Mouse (Mus musculus): ENCODE results near the gene Gcnt1.

Gene Gcnt1

DNA sequence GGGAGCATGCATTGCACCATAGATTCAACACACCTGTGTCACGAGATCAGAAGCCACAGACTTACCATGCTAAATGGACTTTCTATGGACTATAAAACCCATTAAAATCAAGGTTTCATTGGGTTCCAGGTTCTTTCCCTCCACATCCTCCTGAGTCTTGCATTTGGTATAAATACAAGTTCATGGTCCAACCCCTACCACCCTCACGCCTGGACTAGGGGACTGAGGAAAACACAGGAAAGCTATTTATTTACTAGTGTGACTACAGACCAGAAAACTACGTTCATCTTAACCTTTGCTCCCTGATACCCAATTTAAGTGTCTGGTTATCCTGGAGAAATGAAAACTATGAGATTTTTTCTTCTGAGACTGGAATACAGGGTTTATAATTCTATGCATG, at the start of gene Gcnt1:
Gcnt1 (minus strand) TSS at position 144 of the 400 bp plus-strand sequence.
- no peak for TF ChIP-seq GATA4 (IDR thresholded peaks at IDR 0.05; ENCODE audit: insufficient replicate concordance, low read length)

DNA sequence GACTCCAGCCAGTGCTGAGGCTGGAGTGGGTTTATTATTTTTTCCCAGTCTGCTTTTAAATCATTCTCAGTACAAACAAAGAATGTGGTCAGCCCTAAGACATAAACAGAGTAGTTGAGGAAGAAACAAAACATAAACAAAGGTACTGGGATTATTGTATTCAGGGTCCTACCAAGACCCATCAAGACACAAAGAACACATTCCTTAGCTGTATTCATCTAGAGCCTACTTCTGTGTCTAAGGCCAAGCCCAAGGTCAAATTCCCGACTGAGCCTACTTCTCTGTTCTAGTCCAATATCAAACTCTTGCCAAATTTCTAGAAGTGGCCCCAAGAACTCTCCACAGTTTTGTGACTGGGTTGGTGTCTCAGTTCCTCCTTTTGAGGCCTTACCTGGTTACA, 45.2 kb upstream of the Gcnt1 start:
- no peak for TF ChIP-seq GATA4 (IDR thresholded peaks at IDR 0.05; ENCODE audit: insufficient replicate concordance, low read length)

DNA sequence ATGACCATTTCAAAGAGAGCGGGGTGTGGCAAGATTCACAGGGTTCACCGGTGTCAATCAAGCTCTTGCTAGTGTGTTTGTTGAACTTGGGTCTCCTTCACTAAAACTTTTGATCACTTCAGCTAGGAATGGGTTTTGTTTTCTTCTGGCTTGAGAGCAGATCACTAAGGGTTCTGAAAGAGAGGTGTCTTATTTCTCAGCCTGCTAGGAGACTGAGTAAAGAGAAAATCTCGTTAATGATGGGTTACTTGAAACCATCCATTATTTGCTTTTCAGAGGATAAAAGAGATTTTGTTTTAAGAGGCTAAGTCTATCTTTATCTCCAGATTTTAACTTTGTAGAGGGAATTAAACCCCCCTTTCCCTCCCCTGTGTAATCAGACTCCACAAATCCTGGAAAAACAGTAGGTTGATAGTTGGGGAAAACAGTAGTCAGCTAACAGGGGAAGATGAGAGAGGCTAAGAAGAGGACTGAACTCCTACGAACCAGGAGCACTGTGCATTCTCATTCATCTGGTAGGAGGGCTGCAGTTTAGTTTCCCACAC, 40.3 kb upstream of the Gcnt1 start:
- no peak for TF ChIP-seq GATA4 (IDR thresholded peaks at IDR 0.05; ENCODE audit: insufficient replicate concordance, low read length)

DNA sequence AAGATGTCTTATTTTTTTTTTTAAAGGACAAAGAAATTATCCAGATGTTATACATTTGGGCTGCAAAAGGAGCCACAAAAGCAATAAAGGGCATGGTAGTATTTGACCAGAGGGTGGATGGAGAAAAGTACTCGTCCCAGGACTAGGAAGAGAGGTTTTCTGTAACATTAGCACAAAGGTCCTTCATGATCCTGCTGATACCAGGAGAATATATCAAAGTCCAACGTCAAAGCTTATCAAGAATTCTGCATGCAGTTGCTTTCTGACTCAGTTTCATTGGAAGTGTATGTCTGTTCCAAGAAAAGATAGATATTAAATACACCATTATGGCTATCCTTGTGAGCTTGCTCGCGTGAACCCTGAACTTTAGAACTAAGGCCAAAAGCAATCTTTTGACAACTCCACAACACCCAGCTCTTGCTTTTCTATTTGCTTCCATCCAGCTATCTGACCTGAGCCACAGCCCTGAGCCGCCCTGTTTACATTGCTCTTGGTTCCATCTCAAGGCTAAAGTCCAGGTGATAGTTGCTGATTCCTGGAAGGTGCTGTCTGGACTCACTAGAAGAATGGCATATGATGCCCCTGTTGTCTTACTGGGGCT, 37.9 kb upstream of the Gcnt1 start:
- peak; percentile 41; the same call in 1 of the 2 replicates for TF ChIP-seq GATA4 (IDR thresholded peaks at IDR 0.05; ENCODE audit: insufficient replicate concordance, low read length)

DNA sequence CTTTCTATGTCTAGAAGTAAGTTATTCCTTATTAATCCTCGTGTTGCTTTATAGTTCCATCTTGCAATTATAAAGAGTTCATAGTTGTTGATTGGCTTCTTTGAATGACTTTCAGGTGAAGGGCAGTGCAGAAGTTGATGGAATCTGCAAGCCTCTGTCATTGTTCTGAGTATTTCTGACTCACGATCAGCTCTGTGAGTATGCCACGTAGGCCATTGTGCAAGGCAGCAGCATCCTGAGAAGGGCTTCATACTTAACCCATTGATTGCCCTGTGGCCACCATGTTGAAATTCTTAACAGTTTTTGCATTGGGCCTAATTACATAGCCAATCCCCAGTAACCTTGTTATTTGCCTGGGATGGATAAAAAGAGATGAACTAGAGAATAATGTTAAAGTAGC, 36.7 kb upstream of the Gcnt1 start:
- TF ChIP-seq GATA4 (IDR thresholded peaks at IDR 0.05; ENCODE audit: insufficient replicate concordance, low read length): no peak

DNA sequence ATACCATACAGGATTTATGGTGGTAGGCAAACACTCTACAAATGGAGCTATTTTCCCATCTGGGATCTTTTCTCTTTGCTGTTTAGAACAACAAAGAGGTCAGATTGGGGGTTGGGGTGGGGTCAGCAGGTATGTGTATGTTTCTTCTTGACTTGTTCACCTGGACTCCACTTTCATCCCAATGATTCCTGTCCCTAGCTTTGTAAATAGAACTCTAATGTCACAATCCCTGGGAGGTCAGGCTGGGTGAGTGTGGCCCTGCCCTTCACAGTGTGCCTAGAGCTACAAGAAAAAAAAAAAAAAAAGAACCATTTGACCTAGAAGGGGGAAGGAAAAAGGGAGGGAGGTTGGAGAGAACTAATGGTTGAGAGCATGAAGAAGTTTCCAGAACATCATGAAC, 35.9 kb upstream of the Gcnt1 start:
- no peak for TF ChIP-seq GATA4 (IDR thresholded peaks at IDR 0.05; ENCODE audit: insufficient replicate concordance, low read length)

DNA sequence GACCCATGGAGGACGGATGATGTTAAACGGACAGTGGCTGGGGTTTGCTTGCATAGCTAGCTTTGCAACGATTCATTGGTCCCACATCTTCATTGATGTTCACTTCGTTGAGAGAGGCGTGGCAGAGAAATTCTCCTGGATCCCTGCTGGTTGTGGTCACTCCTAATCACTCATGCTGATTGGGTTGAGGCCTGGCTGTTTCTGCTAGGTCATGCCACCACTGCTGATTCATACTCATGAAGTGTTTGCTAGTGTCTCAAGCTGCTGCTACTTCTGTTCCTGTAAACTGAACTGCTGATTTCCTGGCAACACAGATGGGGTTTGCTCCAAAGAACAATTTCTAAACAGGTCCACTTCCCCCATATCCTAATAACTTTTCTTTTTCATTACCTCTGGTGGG, 34.2 kb upstream of the Gcnt1 start:
- no peak for TF ChIP-seq GATA4 (IDR thresholded peaks at IDR 0.05; ENCODE audit: insufficient replicate concordance, low read length)

DNA sequence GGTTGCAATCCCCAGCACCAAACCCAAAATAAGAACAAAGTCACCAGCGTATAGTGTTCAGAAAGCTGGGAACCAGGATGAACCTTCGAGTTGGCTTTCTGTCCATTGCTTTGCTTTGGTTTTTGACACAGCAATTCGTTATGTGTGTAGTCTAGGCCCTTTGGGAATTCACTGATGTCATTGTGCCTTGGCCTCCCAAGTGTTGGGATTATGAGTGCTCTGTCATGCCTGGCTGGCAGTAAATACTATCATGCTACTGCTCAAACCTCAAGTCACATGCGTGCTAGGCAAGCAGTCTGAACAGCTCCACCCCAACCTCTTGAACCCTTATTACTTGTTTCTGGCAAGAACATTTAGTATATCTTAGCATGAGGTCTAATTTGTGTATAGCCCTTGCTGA, 30.5 kb upstream of the Gcnt1 start:
- no peak for TF ChIP-seq GATA4 (IDR thresholded peaks at IDR 0.05; ENCODE audit: insufficient replicate concordance, low read length)

DNA sequence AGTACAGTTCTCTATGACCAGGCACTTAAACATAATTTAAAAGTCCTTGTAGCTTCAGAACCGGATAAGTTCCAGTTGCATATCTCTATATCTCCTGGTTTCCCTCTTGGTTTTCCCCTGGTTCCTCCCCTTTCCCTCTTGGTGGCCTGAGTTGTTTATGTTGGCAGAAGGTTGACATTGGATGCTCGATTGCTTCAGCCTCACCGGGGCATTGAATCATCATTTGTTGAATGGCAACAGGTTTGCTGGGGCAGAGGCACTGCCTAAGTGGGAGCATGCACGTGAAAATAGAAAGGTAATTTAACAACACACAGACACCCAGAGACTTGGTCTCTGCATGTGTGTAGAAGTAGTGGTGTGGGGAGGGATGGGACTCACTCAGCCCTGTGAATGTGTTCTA, 27.9 kb upstream of the Gcnt1 start:
- TF ChIP-seq GATA4 (IDR thresholded peaks at IDR 0.05; ENCODE audit: insufficient replicate concordance, low read length): no peak

DNA sequence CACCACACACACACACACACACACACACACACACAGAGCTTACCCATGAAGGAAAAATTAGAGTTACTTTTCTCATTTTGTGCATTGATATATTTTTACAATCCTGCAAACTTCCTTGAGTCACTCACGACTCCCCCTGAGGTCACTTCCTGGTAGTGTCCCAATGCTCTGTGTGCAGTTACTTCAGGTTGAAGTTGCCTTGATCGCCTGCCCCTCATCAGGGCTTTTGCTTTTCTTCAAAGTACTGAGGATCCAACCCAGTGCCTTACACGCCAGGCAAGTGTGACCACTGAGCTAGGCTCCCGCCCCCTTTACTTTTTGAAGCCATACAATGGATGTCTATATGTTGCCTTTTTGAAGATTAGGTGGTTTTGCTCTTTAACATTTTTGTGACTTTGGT, 27.3 kb upstream of the Gcnt1 start:
- no peak for TF ChIP-seq GATA4 (IDR thresholded peaks at IDR 0.05; ENCODE audit: insufficient replicate concordance, low read length)

DNA sequence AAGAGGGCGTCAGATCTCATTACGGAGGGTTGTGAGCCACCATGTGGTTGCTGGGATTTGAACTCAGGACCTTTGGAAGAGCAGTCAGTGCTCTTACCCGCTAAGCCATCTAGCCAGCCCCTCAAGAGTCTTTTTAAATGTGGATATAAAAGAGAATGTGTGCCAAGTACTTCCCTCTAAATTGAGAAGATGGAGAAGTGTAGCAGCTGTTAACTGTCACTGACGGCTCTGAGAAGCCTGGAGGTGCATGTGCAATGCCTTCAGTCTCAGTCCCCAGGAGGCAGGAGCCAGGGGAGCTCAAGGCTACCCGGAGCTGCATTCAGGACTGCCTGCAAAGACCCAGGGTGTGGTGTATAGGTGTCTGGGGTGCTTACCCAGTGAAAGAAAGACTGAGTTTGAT, 25.3 kb upstream of the Gcnt1 start:
- no peak for TF ChIP-seq GATA4 (IDR thresholded peaks at IDR 0.05; ENCODE audit: insufficient replicate concordance, low read length)

DNA sequence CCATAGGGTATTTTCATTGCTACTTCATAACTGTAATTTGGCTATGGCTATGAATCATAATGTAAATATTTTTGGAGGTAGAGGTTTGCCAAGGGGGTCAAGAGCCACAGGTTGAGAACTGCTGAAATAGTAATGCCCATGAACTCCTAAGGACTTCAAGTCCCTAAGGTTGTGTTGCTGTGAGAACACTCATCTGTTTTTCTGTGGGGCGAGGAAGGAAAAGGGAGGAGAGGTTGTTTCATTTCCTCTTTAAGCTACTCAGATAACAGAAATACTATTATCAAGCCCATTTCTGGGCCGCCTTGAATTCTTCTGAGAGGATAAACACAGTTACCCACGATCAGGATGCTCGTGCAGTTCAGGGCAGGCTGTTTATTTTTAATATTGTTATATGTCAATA, 24.2 kb upstream of the Gcnt1 start:
- TF ChIP-seq GATA4 (IDR thresholded peaks at IDR 0.05; ENCODE audit: insufficient replicate concordance, low read length): peak; percentile 80

DNA sequence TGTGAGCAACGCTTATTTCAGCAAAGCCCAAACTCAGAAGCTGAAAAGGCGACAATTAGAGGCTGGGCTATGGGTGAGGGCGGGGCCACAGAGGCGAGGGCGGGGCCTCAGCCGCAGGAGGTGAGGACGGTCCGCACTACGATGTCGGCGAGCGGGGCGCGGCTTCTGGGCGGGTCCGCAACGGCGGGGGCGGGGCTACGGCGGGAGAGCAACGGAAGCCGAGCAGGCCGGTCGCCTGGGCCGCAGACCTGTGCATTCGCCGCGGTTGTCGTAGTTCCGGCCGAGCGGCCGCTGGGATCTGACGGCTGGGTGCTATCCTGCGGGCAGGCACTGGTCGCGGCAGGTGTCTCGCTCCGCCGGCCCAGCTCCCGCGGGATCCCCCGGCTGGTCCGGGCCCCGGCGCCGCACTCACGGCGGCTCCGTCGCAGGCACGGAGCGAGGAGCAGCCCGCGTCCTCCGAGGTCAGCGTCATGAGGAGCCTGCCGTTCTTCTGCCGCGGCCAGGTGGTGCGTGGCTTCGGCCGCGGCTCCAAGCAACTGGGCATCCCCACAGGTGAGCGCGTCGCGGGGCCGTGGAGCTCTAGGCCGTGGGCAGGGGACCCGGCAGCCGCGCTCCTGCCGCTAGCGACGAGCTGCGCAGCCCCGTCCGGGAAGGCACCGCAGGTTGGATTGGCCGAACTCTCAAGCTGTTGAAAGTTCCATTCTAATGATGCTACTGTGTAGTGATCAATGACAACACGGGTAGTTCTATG, 21.4 kb upstream of the Gcnt1 start, which contains the start of gene Rfk:
Rfk (plus strand) TSS at position 203 of the 751 bp plus-strand sequence.
- no peak for TF ChIP-seq GATA4 (IDR thresholded peaks at IDR 0.05; ENCODE audit: insufficient replicate concordance, low read length)

DNA sequence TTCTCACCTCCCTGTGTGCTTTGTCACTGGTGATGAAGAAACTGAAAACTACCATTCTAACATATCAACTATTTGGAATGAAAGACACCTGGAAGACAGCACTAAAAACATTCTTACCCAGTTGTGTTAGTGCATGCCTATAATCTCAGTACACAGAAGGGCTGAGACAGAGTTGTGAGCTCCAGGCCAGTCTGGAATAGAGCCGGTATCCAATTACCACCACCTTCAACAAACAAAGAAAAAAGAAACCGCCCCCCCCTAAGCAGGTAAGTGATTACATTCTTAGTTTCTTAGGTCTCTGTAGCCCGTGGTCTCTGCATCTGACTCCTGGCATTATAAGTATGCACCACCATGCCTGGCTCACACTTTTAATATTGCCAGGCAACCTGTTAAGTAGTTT, 20.2 kb upstream of the Gcnt1 start:
- no peak for TF ChIP-seq GATA4 (IDR thresholded peaks at IDR 0.05; ENCODE audit: insufficient replicate concordance, low read length)

DNA sequence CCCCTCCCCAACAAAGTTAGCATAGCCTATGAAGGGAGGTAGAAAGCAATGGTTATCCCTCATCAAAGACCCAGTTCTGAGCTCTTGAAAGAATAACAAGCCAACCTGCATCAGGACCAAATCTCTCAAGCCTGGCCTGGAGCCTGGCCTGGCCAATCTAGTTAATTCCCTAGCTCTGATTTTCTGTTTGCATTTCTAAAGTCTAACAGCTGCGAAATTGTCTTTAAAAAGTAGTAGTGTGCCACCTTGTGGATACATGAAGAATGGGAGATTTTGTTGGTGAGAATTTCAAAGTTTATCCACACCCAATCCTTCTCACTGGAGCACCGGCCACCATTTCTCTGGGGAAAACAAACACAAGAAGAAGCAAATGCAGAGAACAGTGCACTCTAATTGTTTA, 15.8 kb upstream of the Gcnt1 start:
- TF ChIP-seq GATA4 (IDR thresholded peaks at IDR 0.05; ENCODE audit: insufficient replicate concordance, low read length): no peak

DNA sequence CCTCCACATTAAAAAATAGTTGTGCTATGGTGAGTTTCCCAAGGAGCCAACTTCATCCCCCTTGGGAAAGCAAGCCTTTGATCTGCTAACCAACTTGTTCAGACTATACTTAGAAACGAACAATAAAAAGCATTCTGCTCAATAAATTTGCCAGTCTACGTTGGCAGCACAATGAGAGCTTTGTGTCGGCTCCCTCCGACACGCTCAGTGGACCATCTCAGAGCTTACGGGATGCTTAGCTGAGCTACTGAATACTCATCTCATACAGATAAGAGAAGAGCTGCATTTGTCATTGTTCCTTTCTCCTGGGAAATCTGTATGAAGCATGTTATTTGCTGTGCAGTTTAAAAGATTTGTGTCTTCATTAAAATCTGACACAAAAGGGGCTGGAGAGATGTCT, 13.8 kb upstream of the Gcnt1 start:
- no peak for TF ChIP-seq GATA4 (IDR thresholded peaks at IDR 0.05; ENCODE audit: insufficient replicate concordance, low read length)
